Mouse (Mus musculus) skeletal muscle tissue, adult 2 months (tissue): Measurements from ENCODE around the gene Dio3.

Experiments used
- DNase-seq: peaks from one replicate; pipeline ENCODE4 v3.0.0-alpha.2; 2012; ENCODE audit warnings: low read depth, low spot score

Gene Dio3

DNA sequence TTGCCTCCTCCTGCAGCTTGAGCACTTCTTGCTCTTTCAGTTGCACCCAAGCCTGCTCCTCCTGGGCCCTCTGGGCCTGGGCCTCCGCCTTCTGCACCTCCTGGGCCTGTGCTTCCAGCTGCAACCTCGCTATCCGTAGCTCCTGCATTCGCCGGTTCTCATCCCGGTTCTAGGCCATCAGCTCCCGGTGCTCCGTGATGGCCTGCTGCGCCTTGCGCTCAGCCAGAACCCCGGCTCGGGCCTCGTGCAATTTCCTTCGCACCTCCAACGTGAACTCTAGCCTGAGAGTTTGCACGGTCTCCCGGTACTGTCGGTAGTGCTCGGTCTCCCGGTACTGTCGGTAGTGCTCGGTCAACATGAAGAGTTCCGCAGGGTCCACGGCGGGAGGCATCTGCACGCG, 40.8 kb downstream of the Dio3 start:
- no peak for DNase-seq
